Mouse (Mus musculus) splenic B cell, adult 2 months (primary cell): ENCODE data around the gene Apobec3.

Experiments
- DNase-seq: peaks from one replicate; pipeline ENCODE4 v3.0.0-alpha.2; 2011; ENCODE audit warnings: low read depth, low spot score
- H3K27me3 ChIP-seq: 2 replicates; pipeline ENCODE4 v1.6.1; 2012; ENCODE audit warnings: mild to moderate bottlenecking, low read length, moderate library complexity, mixed read lengths; ENCODE audit not compliant: control insufficient read depth, poor library complexity, insufficient read depth, severe bottlenecking
- H3K36me3 ChIP-seq: 2 replicates; pipeline ENCODE4 v1.6.1; 2012; ENCODE audit warnings: mild to moderate bottlenecking, low read length, moderate library complexity, mixed read lengths; ENCODE audit not compliant: control insufficient read depth, poor library complexity, insufficient read depth, severe bottlenecking

The Apobec3 gene

GRCm38 (mm10) chr15:79891436-79892212 is at the start of gene Apobec3:
Gene Apobec3, plus strand, starts transcription at chr15:79891659.
- peaks cover 24% of the 10 kb centered on the region for H3K36me3 ChIP-seq
- DNase-seq = peak; percentile 90
- H3K27me3 ChIP-seq = no peaks in the 10 kb centered on the region

DNA sequence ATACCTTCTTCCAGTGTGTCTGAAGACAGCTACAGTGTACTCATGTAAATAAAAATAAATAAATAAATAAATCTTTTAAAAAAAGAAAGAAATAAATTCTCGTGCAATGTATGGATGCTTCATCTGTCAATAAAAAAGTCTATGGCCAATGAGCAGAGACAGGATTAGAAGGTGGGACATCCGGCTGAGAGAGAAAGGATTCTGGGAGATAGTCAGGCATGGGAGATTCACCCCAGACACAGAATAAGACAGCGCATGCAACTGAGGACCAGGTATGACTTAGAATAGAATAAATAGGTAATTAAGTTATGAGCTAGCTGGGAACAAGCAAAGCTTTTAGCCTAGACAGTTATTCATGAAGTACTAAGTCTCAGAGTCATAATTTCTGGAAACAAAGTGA is 48.5 kb upstream of the Apobec3 start:
- Histone ChIP-seq H3K27me3 (no peaks in the 10 kb centered on the region), H3K36me3 (no peaks in the 10 kb centered on the region)
- no peak for DNase-seq

GRCm38 (mm10) chr15:79845986-79846385 is 45.5 kb upstream of the Apobec3 start:
- H3K36me3 ChIP-seq = no peaks in the 10 kb centered on the region
- H3K27me3 ChIP-seq = no peaks in the 10 kb centered on the region
- DNase-seq = no peak

- no peaks in the 10 kb centered on the region for H3K36me3 ChIP-seq
- no peak for DNase-seq
- no peaks in the 10 kb centered on the region for H3K27me3 ChIP-seq
These were observed 44.4 kb upstream of the Apobec3 start for GRCm38 (mm10) chr15:79847100-79847499.

DNA sequence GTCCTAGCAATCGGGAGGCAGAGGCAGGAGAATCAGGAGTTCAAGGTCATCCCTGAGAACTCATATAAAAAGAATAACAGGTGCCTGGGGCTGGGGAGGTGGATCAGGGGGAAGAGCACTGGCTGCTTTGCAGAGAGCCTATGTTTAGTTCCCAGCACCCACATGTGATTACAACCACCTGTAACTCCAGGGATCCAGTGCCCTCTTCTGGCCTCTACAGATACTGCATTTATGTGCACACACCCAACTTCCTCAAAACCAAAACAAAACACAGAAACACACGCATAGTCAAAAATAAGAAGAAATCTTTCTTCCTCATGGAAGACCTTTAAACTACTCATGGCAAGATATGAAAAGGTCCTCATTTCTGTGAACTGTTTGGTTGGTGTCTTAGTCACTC is 41.3 kb upstream of the Apobec3 start:
- no peaks in the 10 kb centered on the region for H3K27me3 ChIP-seq
- DNase-seq = peak; percentile 29
- no peaks in the 10 kb centered on the region for H3K36me3 ChIP-seq

- Histone ChIP-seq H3K27me3 (no peaks in the 10 kb centered on the region; the same call in 1 of the 2 replicates), H3K36me3 (no peaks in the 10 kb centered on the region)
- DNase-seq = no peak
These were observed 32.5 kb upstream of the Apobec3 start for GRCm38 (mm10) chr15:79858979-79859378.

- DNase-seq = no peak
- H3K27me3 ChIP-seq = no peaks in the 10 kb centered on the region; the same call in 1 of the 2 replicates
- no peaks in the 10 kb centered on the region for H3K36me3 ChIP-seq
These were observed 31.6 kb upstream of the Apobec3 start for GRCm38 (mm10) chr15:79859821-79860220.

DNA sequence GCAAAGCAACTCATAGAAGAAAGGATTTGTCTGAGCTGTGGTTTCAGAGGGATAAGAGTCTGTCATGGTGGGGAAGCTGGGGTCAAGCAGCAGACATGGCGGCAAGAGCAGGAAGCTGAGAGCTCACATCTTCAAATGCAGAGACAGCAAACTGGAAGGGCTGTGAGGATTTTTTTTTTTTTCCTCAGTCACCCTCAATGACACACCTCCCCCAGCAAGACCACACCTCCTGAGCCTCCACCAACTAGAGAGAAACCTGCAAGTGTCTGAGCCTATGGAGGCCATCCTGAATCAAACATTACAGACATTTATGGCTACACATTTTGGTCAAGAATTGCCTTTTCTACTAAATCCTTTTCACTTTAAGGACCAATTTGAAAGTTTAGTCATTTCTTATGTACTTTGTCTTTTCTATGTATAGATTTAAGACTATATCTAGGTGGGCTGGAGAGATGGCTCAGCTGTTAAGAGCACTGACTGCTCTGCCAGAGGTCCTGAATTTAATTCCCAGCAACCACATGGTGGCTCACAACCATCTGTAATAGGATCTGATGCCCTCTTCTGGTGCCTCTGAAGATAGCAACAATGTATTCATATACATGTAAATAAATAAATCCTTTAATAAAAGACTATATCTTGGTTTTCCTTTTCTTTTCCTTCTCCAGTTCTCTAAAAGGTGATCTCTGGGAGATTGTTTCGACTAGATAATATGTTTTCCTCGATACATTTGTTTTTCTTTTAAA is 24.0 kb upstream of the Apobec3 start:
- Histone ChIP-seq H3K27me3 (no peaks in the 10 kb centered on the region), H3K36me3 (no peaks in the 10 kb centered on the region)
- DNase-seq = peak; percentile 37

- Histone ChIP-seq H3K36me3 (no peaks in the 10 kb centered on the region), H3K27me3 (no peaks in the 10 kb centered on the region)
These were observed 17.9 kb upstream of the Apobec3 start for GRCm38 (mm10) chr15:79873545-79873944.

DNA sequence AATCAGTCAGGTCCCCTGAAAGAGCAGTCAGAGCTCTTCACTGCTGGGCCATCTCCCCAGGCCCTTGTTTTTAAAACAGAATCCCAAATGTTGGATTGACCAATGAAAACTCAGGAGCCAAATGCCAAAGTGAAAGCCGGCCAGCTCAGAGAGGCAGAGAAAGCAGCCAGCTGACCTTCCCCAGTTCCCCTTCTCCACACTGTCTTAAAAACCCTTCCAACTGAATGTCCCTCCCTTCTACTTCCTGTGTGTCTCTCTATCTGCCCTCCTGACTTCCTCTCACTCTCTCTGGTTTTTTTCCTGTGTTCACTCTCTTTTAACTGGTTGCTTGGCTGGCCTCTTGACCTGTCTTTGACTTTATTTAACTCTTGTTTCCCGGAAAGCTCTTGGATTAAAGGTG is 17.5 kb upstream of the Apobec3 start:
- H3K36me3 ChIP-seq = no peaks in the 10 kb centered on the region
- H3K27me3 ChIP-seq = no peaks in the 10 kb centered on the region
- DNase-seq = no peak

More at GRCm38 (mm10) chr15:79873545-79873944, 17.9 kb upstream of the Apobec3 start:
- no peak for DNase-seq

DNA sequence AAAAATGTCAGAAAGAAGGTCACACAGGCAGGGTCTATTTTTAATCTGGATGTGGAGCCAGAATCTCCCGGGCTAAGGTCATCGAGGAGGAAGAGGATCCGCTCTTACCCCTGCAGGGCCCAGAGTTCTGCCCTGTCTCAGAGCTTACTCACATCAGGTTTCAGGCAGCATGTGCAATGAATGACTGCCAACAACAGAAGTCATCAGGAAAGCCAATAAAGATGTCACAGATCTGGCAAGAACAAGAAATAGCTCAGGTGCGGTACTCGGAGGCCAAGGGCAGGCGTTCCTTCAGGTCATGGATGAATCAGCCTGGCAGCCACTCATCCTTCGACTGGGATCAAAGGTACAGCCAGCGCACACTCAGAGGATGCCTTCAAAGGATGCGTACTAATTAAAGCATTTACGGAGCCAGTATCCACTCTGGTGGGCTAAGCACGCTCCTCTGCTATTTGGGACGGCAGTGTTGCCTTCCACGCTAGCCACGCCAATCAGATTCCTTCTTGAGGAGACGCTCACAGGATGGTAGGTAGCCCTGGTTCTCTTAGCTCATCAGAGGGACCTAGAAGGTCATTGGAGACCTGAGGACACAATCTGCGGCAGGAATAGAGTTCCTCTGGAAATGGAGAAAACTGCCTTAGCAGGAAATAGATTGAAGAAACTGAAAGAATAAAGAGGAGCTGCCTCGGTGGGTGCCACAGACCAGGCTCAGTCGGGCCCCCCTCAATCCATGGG is 16.0 kb upstream of the Apobec3 start:
- Histone ChIP-seq H3K36me3 (no peaks in the 10 kb centered on the region), H3K27me3 (no peaks in the 10 kb centered on the region)
- no peak for DNase-seq

DNA sequence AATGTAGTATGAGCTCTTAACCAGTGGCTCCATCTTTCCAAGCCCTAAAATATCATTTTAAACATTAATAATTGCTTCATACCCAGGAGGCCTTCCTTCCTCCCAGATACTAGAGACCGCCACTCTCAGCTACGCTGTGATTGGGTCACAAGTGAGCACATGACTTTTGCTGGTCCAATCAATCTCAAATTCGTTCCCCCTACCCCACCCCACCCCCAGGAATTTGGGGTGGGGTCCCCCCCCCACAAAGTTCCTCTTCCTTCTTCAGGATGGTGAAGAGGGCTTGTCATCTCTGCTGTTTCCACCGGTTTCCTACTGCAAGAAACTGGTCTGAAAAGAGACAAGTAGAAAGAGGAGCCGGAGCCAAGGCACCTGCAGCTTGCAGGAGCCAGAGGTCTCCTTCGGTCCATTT is 12.7 kb upstream of the Apobec3 start:
- H3K27me3 ChIP-seq = no peaks in the 10 kb centered on the region
- DNase-seq = no peak
- no peaks in the 10 kb centered on the region for H3K36me3 ChIP-seq

DNA sequence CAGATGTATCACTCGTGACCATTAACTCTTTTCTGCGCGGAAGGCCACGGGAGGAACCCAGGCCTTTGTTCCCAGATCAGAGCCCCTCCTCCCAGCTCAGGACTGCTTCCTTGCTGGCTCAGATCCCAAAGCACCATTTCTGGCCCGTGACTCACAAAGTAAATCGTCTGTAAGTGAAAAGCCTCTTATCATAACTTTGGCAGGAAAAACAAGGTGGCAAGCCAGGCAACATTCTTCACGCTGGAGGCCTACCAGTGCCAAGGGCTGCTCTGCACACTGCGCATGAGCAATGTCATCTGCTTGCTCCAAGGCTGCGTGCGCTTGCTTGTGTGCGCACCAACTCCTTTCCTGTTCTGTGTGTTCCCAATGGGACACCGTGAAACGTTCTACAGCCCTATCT is 12.1 kb upstream of the Apobec3 start:
- Histone ChIP-seq H3K27me3 (no peaks in the 10 kb centered on the region), H3K36me3 (no peaks in the 10 kb centered on the region)
- no peak for DNase-seq

DNA sequence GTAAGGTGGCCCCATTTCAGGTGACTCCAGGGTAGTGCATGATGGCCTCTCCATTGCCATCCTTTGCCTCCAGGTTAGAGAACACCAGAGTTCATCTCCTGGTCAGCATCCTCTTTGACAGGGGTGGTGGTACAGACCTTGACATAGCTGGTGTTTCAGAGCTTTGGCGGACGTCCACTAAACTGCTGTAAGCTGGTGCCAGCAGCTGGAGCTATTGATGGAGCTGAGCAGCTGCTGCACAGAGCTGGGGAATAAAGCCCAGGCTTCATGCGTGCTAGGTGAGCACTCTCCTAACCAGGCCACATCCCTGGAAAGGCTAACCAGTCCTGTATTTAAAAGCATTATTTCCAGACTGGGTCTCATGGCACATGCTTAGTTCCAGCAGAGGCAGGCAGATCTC is 11.0 kb upstream of the Apobec3 start:
- DNase-seq = no peak
- no peaks in the 10 kb centered on the region for H3K36me3 ChIP-seq
- no peaks in the 10 kb centered on the region for H3K27me3 ChIP-seq
